Mouse (Mus musculus): Measurements from ENCODE around the gene Zfp658.

DNA sequence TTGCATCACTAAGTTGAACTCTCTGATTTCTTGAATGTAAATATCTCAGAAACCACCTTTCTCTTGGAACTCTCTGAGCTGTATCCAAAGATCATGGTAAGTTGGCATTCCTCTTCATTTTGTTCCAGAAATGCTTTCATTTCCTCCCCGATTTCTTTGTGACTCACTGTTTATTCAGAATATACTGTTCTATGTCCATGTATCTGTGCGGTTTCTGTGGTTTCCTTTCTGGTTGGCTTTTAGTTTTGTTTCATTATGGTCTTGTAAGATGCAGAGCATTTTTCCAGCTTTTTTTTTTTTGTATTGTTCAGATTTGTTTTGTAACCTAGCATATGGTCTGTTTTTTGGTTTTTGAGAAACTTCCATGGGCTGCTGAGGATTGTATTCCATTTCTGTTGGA lies 9.2 kb downstream of the Zfp658 start:
- TF ChIP-seq POLR2A (IDR thresholded peaks at IDR 0.05; ENCODE audit: borderline replicate concordance, low read depth, low read length), result no peak
- no peak for TF ChIP-seq CTCF (IDR thresholded peaks at IDR 0.05; ENCODE audit: low read depth, low read length)
